Mouse (Mus musculus) forebrain, embryonic 10.5 days (tissue): ENCODE data around the gene Pomgnt2. TPM values are rescaled to one million over a fixed set of nuclear protein-coding genes. Genes with fewer than 3 reads are reported as not detected.
A peak's percentile ranks its signal among the peaks of the same experiment; 100 is the strongest.

Experiments
- DNase-seq: peaks from one replicate; pipeline ENCODE4 v3.0.0-alpha.2; 2017; ENCODE audit warnings: low spot score; ENCODE audit errors: extremely low spot score
- H3K27ac ChIP-seq: fragments of 300-500 bp; sonication (generic); 2 replicates; pipeline ENCODE4 v1.5.1; 2016; ENCODE audit warnings: mild to moderate bottlenecking
- H3K27me3 ChIP-seq: fragments of 300-500 bp; sonication (generic); 2 replicates; pipeline ENCODE4 v1.6.1; 2016; ENCODE audit warnings: mild to moderate bottlenecking; ENCODE audit not compliant: poor library complexity, severe bottlenecking
- H3K36me3 ChIP-seq: fragments of 300-500 bp; sonication (generic); replicated peaks from 2 replicates; pipeline ENCODE4 v1.6.1; 2016; ENCODE audit warnings: mild to moderate bottlenecking, moderate library complexity
- H3K4me1 ChIP-seq: fragments of 300-500 bp; sonication (generic); 2 replicates; pipeline ENCODE4 v1.6.1; 2016
- H3K4me3 ChIP-seq: fragments of 300-500 bp; sonication (generic); 2 replicates; pipeline ENCODE4 v1.5.1; 2016; ENCODE audit warnings: mild to moderate bottlenecking, moderate library complexity
- H3K9me3 ChIP-seq: fragments of 300-500 bp; sonication (generic); 2 replicates; pipeline ENCODE4 v1.6.1; 2016; ENCODE audit warnings: mild to moderate bottlenecking, moderate library complexity
- WGBS: fragments of 180-500 bp; shearing (Covaris S2); methylation state at CpG from one replicate; pipeline ENCODE4 v1.1.7; 2016; 5-methylcytosine and 5-hydroxymethylcytosine counted together
- polyA plus RNA-seq: library from polyadenylated mRNA; unstranded; fragments of >200 nt; fragmentation: Nextera tagmentation; extraction: Ambion mirVana; gene quantifications from 2 replicates; pipeline ENCODE4 v1.2.1, GENCODE M21; 2016

Pomgnt2 gene
- 12.5 and 13.6 TPM in 2 replicates for polyA plus RNA-seq

- H3K27ac ChIP-seq, result peak within 1 kb of the TSS; percentile 86
Measured at GRCm38 (mm10) chr9:121997010-121997409, at the start of gene Pomgnt2. Pomgnt2 (minus strand) TSS chr9:121997110.

GRCm38 (mm10) chr9:122039848-122040247 lies 42.9 kb upstream of the Pomgnt2 start:
- H3K27ac ChIP-seq, result no peak overlapping the region
- no peaks in the 10 kb centered on the region for H3K9me3 ChIP-seq
- 85% methylated on average over 4 of the region's 4 CpGs for WGBS
- H3K4me1 ChIP-seq, result peaks cover 15% of the 10 kb centered on the region
- no peak for DNase-seq
- H3K27me3 ChIP-seq, result no peaks in the 10 kb centered on the region
- no peaks in the 10 kb centered on the region for H3K36me3 ChIP-seq
- H3K4me3 ChIP-seq, result no peak overlapping the region

More at GRCm38 (mm10) chr9:121997010-121997409, at the start of gene Pomgnt2:
- H3K4me1 ChIP-seq, result peaks cover 19% of the 10 kb centered on the region
- H3K4me3 ChIP-seq, result peak within 1 kb of the TSS; percentile 94
- no peak for DNase-seq
- H3K36me3 ChIP-seq, result no peaks in the 10 kb centered on the region; the same call in 1 of the 2 replicates
- no peaks in the 10 kb centered on the region for H3K27me3 ChIP-seq
- peaks cover 6% of the 10 kb centered on the region; the same call in 1 of the 2 replicates for H3K9me3 ChIP-seq

GRCm38 (mm10) chr9:122038631-122039030 lies 41.7 kb upstream of the Pomgnt2 start:
- WGBS, result 85% methylated on average over 1 of the region's 1 CpGs
- DNase-seq, result no peak

GRCm38 (mm10) chr9:122036496-122037054 lies 39.7 kb upstream of the Pomgnt2 start:
- H3K9me3 ChIP-seq, result no peaks in the 10 kb centered on the region
- H3K27me3 ChIP-seq, result no peaks in the 10 kb centered on the region
- H3K36me3 ChIP-seq, result no peaks in the 10 kb centered on the region
- H3K4me1 ChIP-seq, result peaks cover 15% of the 10 kb centered on the region
- 78% methylated on average over 4 of the region's 4 CpGs for WGBS
- H3K4me3 ChIP-seq, result no peak overlapping the region
- no peak overlapping the region for H3K27ac ChIP-seq
- no peak for DNase-seq

More at GRCm38 (mm10) chr9:122038631-122039030, 41.7 kb upstream of the Pomgnt2 start:
- no peaks in the 10 kb centered on the region for H3K36me3 ChIP-seq
- no peaks in the 10 kb centered on the region for H3K27me3 ChIP-seq
- no peak overlapping the region for H3K4me3 ChIP-seq
- H3K27ac ChIP-seq, result no peak overlapping the region
- H3K4me1 ChIP-seq, result peaks cover 15% of the 10 kb centered on the region
- H3K9me3 ChIP-seq, result no peaks in the 10 kb centered on the region

- no peak overlapping the region for H3K27ac ChIP-seq
- H3K9me3 ChIP-seq, result no peaks in the 10 kb centered on the region
- 54% methylated on average over 5 of the region's 5 CpGs for WGBS
- H3K36me3 ChIP-seq, result no peaks in the 10 kb centered on the region
- peaks cover 17% of the 10 kb centered on the region for H3K4me1 ChIP-seq
- H3K4me3 ChIP-seq, result no peak overlapping the region
- no peak for DNase-seq
- no peaks in the 10 kb centered on the region for H3K27me3 ChIP-seq
Measured at GRCm38 (mm10) chr9:122035807-122036206, 38.9 kb upstream of the Pomgnt2 start.

GRCm38 (mm10) chr9:122034949-122035348 lies 38.0 kb upstream of the Pomgnt2 start:
- Histone ChIP-seq H3K27me3 (no peaks in the 10 kb centered on the region), H3K9me3 (no peaks in the 10 kb centered on the region), H3K27ac (no peak overlapping the region), H3K4me3 (no peak overlapping the region), H3K36me3 (no peaks in the 10 kb centered on the region), H3K4me1 (peaks cover 20% of the 10 kb centered on the region)
- 94% methylated on average over 1 of the region's 1 CpGs for WGBS
- DNase-seq, result no peak

GRCm38 (mm10) chr9:122032071-122032470 lies 35.2 kb upstream of the Pomgnt2 start:
- H3K9me3 ChIP-seq, result no peaks in the 10 kb centered on the region
- WGBS, result 87% methylated on average over 3 of the region's 3 CpGs
- no peak for DNase-seq

GRCm38 (mm10) chr9:122030706-122031105 lies 33.8 kb upstream of the Pomgnt2 start:
- 76% methylated on average over 5 of the region's 5 CpGs for WGBS
- Histone ChIP-seq H3K9me3 (no peaks in the 10 kb centered on the region), H3K27me3 (no peaks in the 10 kb centered on the region), H3K27ac (no peak overlapping the region), H3K4me3 (no peak overlapping the region), H3K4me1 (peaks cover 27% of the 10 kb centered on the region), H3K36me3 (no peaks in the 10 kb centered on the region)
- no peak for DNase-seq

More at GRCm38 (mm10) chr9:122032071-122032470, 35.2 kb upstream of the Pomgnt2 start:
- H3K4me1 ChIP-seq, result peaks cover 24% of the 10 kb centered on the region
- no peaks in the 10 kb centered on the region for H3K27me3 ChIP-seq
- H3K4me3 ChIP-seq, result no peak overlapping the region
- H3K27ac ChIP-seq, result no peak overlapping the region
- no peaks in the 10 kb centered on the region for H3K36me3 ChIP-seq

- no peaks in the 10 kb centered on the region for H3K9me3 ChIP-seq
- H3K4me3 ChIP-seq, result no peak overlapping the region
- no peak overlapping the region for H3K27ac ChIP-seq
- DNase-seq, result no peak
- H3K36me3 ChIP-seq, result no peaks in the 10 kb centered on the region
- peaks cover 23% of the 10 kb centered on the region for H3K4me1 ChIP-seq
- H3K27me3 ChIP-seq, result no peaks in the 10 kb centered on the region
- WGBS, result 93% methylated on average over 7 of the region's 7 CpGs
Measured at GRCm38 (mm10) chr9:122029765-122030164, 32.9 kb upstream of the Pomgnt2 start.

GRCm38 (mm10) chr9:122027914-122028745 lies 31.2 kb upstream of the Pomgnt2 start:
- Histone ChIP-seq H3K4me1 (peaks cover 31% of the 10 kb centered on the region), H3K4me3 (no peak overlapping the region), H3K27ac (peak overlapping the region; percentile 52; the same call in 1 of the 2 replicates), H3K27me3 (no peaks in the 10 kb centered on the region), H3K9me3 (no peaks in the 10 kb centered on the region), H3K36me3 (no peaks in the 10 kb centered on the region)
- 85% methylated on average over 11 of the region's 11 CpGs for WGBS
- DNase-seq, result no peak

GRCm38 (mm10) chr9:122027081-122027913 lies 30.4 kb upstream of the Pomgnt2 start:
- H3K4me1 ChIP-seq, result peaks cover 39% of the 10 kb centered on the region
- no peak for DNase-seq
- 72% methylated on average over 6 of the region's 6 CpGs for WGBS
- no peaks in the 10 kb centered on the region for H3K9me3 ChIP-seq
- H3K27ac ChIP-seq, result peak overlapping the region; percentile 64
- H3K4me3 ChIP-seq, result no peak overlapping the region
- no peaks in the 10 kb centered on the region for H3K27me3 ChIP-seq
- H3K36me3 ChIP-seq, result no peaks in the 10 kb centered on the region

GRCm38 (mm10) chr9:122025855-122026590 lies 29.1 kb upstream of the Pomgnt2 start:
- 69% methylated on average over 7 of the region's 7 CpGs for WGBS
- Histone ChIP-seq H3K9me3 (no peaks in the 10 kb centered on the region), H3K27ac (peak overlapping the region; percentile 64), H3K36me3 (no peaks in the 10 kb centered on the region), H3K4me3 (no peak overlapping the region), H3K4me1 (peaks cover 39% of the 10 kb centered on the region), H3K27me3 (0 out of 2 replicates have a peak, but pooled peaks cover 3% of the 10 kb centered on the region)
- DNase-seq, result no peak
